Mouse (Mus musculus) heart, adult 8-10 months (tissue): Measurements from ENCODE around the gene Tmem151b. TPM values are rescaled to one million over a fixed set of nuclear protein-coding genes. Genes with fewer than 3 reads are reported as not detected.

Experiments used
- DNase-seq: peaks from one replicate; pipeline ENCODE4 v3.0.0; 2022; ENCODE audit warnings: low spot score
- total RNA-seq, 4 experiments: library from RNA; stranded (reverse); gene quantifications; 2 replicates each; pipeline ENCODE4 v1.2.4; 2022

Tmem151b gene
- total RNA-seq, 4 experiments from 2014 or later = 0.09 TPM; not detected in 3

DNA sequence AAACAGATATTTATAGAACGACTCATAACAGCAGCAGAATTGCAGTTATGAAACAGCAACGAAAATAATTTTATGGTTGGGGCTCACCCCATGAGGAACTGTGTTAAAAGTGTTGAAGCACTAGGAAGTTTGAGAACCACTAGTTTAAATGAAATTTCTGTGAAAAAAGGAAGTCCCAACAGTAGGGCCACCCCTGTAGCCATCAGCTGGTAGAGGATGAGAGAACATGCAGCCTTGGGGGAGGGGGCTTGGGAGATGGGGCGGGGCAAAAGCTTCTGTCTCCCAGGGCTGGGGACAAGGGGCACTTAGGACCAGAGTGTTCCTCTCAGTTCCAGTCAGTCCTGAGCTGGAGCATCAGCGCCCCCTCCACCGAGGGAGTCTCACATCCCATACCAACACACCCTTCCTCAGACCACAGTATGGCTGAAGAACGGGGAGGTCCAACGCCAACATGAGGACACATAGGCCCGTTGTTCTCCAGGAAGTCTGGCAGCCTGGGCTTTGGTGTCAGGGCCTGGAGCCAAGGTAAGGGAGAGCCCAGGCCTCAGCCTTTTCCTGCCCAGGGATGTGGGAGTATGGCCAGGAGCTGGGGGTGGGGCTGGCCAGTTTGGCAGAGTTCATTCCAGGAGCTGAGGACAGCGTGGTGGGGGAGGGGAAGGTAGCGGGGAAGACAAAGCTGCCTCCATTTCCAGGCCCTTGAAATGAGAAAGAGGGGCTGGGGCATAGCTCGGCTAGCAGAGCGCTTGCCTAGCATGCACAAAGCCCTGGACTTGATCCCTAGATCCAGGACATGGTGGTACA is 34.8 kb upstream of the Tmem151b start:
- DNase-seq = peak; percentile 93

DNA sequence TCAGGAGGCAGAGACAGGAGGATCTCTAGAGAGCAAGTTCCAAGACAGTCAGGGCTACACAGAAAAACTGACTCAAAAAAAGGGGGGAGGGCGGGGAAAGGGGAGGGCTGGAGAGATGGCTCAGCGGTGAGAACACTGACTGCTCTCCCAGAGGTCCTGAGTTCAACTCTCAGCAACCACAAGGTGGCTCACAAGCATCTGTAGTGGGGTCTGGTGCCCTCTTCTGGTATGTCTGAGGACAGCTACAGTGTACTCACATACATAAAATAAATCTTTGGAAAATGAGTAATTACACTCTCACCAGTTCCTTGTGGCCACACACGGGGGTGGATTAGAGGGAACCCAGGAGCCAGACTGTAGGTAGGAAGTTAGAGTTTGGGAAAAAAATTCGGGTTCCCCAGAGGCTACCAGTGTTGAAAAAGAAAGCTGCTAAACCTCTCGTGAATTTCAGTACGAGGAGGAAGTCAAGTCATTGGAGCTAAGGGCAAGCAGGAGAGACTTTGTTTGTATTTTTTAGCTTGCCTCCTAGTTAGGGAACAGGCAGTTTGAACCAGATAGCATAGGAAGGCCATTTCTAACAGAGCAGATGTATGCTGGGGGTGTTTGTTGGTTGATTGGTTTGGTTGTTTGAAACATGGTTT is 33.4 kb upstream of the Tmem151b start:
- no peak for DNase-seq

DNA sequence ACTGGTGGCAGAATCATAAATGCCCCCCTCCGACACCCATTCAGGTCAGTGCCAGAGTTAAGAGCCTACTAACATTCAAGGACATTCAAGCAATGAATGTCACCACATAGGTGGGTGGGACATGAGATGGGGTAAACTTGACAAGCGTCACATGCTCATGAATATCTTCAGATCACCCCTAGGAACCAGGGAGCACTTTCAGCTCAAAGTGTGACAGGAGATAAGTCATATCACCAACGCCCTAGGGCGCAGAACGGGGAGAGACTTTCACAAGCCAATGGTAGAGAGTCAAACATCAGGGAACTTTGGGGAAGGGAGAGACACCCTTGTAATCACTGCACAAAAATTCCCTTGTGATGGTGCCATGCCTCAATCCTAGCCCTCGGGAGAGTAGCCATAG is 32.7 kb upstream of the Tmem151b start:
- no peak for DNase-seq

DNA sequence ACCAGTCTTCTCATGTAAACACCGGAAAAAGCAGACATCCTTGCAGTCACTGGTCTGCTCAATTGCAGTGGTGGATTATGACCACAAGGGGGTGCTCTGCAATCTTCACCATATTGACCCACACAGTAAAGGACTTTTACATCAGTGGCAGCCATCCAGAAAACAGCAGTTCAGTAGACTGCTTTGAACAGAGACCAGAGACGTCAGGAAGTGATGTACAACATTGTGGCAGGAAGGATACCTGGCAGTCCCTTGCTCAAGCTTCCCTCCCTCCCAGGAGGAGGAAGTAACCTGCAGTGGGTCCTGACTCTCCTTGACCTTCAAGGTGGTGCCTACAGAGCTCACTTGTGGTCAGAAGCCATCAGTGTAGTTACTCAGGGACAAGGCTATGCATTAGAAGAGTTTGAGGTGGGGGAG is 32.1 kb upstream of the Tmem151b start:
- peak; percentile 81 for DNase-seq

DNA sequence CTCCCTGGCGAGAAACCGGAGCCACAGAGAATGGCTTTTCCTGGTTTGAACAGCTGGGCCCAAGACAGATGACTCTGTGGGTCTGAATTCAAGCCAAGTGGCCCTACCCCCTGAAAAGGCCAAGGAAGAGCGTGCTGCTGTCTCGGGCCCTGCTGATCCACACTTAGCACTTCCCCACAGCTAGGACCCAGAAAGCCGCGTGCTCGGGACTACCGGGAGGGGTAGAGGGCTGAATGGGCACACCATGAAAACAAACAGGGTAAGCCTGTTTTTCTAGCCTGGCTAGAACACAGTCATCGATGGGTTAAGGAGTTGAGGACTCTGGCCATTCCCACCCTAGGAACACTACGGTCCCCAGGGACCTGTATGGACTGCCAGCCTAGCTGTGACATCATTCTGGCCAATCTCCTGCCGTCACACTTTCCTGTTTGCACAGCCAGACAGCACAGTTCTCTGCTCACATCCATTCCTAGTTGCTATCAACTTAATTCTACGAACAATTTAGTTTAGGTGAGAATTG is 31.5 kb upstream of the Tmem151b start:
- DNase-seq = peak; percentile 60

DNA sequence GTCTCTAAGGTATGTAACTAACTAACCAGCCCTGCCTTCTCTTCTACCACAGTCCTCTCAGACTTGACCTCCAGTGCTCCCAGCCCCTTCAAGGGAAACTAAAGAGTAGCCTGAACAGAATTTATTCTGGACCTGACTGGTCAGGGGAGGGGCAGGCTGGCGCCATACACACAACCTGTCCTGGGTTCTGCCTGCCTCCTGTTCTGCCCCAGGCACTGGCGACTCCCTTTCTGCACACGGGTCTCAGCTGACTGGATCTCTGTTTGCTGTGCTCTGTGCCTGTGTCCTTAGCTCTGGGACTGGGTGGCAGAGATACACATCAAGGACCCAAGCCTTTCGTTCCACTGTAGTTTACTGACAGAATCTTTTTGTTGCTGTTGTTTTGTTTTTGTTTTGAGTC is 30.1 kb upstream of the Tmem151b start:
- no peak for DNase-seq

DNA sequence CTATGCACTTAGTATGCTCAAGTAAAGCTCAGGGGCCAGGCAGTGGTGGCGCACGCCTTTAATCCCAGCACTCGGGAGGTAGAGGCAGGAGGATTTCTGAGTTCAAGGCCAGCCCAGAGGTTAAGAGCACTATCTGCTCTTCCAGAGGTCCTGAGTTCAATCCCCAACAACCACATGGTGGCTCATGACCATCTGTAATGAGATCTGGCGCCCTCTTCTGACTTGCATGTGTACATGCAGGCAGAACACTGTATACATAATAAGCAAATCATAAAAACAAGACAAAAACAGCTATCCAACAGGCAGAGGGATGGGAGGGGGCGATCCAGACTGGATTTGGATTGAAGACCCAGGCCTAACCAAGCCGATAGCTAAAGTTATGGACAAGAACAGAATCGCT is 29.4 kb upstream of the Tmem151b start:
- no peak for DNase-seq

DNA sequence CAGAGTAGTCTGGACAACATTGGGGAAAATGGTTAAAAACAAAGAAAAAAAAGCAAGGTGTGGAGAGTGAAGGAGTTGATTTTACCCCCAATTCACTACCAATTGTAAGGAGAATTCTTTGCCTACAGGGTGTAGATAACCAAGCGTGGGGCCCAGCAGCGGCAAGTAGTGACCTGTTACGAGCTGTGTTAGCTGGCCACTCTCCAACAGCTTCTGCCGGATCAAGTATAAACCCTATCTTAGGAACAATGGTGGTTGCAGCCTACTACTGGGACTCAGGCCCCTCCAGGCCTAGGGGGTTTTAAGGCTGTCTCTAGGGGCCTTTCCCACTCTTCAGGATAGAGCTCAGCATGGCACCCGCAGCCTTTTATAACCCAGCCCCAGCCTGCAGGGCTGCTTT is 28.8 kb upstream of the Tmem151b start:
- DNase-seq = no peak

DNA sequence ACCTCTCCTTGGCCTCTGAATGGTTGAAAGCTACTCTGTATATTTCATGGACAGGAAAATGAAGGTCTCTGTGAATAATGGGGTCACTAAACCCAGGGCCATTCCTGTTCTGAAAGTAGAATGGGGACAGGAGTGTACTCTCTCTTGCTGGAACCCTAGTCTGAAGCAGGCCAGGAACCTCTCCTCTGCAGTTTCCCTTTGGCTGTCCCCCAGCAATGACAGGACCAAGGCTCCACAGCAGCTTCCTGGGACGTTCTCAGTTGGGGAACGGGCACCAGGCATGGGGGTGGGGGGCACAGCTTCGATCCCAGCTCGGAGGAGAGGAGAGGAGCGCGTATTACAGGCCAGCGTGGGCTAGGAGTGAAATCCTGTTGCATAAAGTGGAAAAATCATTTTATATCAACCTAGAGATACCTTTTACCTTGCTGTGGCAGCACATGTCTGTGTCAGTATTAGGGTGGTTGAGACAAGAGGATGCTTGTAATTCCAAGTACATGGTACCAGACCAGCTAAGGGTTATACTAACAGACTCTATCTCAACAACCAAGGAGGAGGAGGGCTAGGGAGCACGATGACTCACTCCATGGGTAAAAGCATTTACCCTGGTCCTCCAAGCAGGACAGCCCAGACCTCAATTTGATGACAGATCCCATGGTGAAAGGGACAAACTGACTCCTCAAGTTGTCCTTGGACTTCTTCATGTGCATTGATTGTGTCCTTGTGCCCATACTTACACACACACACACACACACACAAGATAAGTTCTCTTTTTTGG is 25.8 kb upstream of the Tmem151b start:
- no peak for DNase-seq

DNA sequence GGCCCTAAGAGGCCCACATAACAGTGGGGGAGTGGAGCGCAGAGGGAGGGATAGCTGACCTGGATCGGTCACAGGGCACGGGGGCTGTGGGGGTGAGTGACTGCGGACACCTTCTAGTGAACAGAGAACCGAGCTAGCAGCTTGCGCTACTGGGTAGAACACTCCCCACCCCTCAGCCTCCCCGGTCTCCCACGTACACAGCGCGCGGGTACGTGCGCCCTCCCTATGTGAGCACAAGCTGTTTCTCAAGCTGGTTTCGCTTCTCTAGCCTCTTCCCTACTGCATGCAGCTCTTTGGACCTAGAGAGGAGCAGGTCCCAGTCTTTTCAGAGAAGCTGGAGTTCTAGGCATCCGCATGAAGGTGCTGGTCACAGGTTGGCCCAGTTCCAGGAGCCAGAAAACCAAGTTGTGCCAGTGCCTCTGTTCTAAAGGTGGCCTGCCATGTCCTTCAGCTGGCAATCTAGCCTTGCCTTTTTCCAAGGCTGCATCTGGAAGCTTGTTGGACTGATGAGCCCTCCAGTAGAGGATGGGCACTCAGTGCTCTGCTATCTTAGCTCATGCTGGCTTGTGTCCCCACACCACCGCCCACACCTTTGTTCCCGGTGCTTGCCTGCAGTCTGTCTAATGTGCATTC is 24.8 kb upstream of the Tmem151b start:
- peak; percentile 69 for DNase-seq

DNA sequence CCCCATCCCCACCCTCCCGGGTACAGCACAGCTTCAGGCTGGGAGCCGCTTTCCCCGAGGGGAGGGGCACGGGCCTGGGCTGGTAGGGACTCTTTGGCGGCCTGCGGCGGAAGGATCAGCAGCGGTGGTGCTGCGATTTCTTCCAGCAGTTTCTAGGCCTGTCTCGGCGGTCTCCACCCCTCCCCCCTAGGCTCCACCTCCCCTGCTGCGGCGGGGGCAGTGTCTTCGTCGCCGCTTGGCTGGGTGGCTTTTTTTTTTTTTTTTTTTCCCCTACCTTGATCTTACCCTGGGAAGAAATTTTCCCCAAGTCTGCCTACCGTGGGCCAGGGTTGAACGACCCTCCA is 24.3 kb upstream of the Tmem151b start:
- DNase-seq = peak; percentile 96

DNA sequence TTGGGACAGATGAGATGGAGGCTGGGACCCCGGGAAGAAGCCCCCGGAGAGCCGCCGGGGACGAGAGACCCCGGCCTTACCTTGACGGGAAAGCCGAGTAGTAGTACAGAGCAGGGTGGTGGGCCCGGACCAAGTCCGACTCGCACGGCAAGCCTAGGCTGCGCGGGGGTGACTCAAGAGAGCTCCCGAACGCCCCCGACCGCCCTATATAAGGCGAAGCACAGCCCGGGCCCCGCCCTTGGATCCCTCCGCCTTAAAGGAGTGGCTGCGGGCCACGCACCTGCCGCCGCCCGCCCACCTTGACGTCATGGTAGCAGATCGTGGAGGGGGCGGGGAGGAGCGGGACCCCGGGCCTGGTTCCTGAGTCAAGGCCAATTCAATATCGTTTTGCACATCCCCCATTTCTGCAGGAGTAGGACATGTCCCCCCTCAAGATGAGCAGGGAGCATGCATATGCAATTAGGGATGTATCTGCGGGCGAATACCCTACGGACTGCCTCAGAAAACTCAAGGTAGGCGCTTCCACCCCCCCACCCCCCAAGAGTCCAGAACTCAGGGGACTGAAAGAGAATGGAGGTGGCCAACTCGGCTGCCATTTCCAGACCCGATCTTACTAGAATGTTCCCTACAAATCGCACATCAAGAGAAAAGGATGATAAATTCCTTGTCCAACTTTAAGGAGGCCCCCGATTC is 23.8 kb upstream of the Tmem151b start, which contains the start of gene Hsp90ab1:
Gene Hsp90ab1, minus strand, starts transcription at position 185 of the 693 bp plus-strand sequence.
- peak; percentile 99 for DNase-seq

DNA sequence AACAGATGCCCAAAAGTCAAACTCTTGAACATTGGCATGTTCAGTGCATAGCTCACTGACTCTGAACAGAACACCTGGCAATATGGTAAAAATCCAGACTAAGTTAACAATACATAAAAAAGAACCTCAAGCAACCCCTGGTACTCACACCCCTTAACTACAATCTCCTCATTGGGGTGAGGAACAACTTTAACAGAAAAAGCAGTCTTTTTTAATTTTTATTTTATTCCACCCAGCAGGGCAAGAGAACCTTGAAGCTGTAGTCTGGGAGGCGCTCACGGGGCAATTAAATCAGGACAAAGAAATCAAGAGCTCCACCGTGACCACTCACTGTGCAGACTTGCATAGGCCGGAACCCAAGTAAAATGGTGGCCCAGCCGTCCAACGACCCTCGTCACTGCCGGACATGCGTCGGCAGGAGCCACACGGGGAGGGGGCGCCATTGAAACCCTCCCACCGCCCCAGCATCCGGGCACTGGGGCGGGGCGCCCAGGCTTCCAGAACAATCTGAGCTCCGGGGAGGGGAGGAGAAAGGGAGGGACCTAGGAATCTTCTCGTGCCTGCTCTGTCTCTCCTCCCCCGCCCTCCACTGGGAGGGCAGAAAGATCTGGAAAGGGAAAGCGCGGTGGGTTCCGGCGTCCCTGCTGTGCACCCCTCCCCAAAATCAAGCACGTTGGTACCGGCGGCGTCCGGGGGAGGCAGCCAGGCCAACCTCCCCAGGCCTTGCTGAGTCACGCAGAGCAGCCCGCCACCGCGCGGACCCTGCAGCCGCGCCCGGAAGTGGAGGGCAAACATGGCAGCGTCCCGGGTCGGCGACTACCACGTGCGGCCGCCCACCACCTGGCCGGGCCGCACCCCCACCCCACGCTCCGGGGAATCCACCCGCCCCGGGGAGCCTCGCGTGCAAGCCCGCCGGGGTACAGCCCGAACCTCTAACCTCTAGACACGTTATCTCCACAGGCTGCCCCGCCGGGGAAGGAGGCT is 22.9 kb upstream of the Tmem151b start:
- peak; percentile 75 for DNase-seq

DNA sequence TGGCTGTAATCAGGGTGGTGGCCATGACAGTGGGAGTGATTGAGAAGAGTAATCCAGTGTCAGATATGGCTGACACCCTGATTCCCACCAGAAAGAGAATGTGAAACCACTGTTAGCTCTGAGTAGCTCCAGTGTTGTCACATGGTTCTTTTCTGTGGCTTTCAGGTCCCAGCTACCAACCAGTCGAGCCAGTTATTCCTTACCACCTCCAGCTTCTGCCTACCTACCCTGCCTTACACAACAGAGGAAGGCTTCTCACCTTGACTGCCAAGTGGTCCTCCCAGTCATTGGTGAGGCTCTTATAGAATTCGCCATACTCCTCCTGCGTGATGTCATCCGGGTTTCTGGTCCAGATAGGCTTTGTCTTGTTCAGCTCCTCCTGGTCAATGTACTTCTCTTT is 20.5 kb upstream of the Tmem151b start:
- DNase-seq = no peak

DNA sequence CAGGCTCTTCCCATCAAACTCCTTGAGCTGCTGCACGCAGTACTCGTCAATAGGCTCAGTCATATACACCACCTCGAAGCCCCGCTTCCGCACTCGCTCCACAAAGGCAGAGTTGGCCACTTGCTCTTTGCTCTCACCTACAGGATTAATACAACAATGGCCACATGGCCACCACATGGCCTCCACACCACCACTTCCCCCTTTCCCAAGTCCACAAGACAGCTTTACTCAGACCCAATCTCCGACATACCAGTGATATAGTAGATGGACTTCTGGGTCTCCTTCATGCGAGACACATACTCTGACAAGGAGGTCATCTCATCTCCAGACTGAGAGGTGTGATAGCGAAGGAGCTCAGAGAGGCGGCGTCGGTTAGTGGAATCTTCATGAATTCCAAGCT is 19.5 kb upstream of the Tmem151b start:
- no peak for DNase-seq

DNA sequence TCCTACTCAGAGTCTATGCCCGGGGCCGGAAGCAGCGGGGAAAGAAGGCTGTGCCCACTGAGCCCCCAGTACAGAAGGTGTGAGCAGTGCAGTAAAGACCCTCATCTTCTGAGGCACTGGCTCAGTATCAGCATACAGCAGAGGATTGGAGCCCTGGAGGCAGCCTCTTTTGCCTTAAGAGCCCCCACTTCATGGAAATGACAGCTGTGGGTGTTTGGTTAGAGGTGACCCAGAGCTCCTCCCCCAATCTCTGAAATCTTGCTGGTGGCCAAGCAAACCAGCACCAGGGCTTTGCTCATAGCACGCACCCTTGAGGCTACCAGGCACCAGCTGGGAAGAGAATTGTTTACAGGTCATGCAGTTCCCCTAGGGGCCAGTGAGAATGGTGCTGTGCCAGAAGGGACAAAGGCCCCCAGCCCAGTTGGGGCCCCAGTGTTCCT is 17.7 kb upstream of the Tmem151b start:
- no peak for DNase-seq

DNA sequence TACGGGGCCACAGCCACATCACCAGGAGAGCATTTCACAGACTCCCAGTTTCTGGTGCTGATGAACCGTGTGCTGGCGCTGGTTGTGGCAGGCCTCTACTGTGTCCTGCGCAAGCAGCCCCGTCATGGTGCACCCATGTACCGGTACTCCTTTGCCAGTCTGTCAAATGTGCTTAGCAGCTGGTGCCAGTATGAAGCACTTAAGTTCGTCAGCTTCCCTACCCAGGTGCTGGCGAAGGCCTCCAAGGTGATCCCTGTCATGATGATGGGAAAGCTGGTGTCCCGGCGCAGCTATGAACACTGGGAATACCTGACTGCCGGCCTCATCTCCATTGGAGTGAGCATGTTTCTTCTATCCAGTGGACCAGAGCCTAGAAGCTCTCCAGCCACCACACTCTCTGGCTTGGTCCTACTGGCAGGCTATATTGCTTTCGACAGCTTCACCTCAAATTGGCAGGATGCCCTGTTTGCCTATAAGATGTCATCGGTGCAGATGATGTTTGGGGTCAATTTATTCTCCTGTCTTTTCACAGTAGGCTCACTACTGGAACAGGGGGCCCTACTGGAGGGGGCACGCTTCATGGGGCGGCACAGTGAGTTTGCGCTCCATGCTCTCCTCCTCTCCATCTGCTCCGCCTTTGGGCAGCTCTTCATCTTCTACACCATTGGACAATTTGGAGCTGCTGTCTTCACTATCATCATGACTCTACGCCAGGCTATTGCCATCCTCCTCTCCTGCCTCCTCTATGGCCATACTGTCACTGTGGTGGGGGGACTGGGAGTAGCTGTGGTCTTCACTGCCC is 17.1 kb upstream of the Tmem151b start:
- DNase-seq = no peak

DNA sequence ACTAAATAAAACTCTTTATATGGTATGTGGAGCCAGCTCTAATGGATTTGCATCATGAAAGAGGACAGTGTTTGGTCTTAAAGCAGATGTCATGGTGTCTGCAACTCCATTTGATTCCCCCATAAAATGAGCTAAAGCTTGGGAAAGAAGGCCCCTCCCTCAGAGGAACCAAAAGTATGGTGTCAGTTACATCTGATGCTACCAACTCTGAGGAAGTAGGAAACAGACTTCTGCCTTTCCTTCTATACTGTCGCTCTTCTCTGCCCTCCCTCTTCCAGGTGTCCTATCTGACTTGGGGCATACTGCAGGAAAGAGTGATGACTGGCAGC is 16.5 kb upstream of the Tmem151b start:
- DNase-seq = no peak

DNA sequence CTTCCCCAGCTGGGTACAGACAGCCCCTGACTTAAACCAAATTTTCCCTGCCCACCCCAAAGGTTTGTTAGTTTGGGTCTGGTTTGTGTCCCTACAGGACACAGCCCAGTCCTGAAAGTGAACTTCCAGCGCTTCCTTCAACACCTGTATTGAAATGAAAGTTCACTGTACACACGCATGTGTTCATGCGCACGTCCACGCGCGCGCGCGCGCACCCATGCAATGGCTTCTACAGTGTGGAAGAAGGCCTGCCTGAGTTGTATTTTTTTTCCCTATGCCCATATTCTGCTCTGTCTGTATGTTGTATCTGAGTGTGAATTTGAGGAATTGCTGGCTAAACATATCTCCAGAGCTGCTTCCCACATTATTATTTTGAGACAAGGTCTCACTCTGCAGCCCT is 15.6 kb upstream of the Tmem151b start:
- no peak for DNase-seq
